Mouse (Mus musculus): ENCODE results near the gene Rnf4. TPM values are rescaled to one million over a fixed set of nuclear protein-coding genes. Genes with fewer than 3 reads are reported as not detected.
A peak's percentile ranks its signal among the peaks of the same experiment; 100 is the strongest.

Rnf4 gene
- total RNA-seq, 2 experiments from 2014 or later, result 85.3 to 98.4 TPM

DNA sequence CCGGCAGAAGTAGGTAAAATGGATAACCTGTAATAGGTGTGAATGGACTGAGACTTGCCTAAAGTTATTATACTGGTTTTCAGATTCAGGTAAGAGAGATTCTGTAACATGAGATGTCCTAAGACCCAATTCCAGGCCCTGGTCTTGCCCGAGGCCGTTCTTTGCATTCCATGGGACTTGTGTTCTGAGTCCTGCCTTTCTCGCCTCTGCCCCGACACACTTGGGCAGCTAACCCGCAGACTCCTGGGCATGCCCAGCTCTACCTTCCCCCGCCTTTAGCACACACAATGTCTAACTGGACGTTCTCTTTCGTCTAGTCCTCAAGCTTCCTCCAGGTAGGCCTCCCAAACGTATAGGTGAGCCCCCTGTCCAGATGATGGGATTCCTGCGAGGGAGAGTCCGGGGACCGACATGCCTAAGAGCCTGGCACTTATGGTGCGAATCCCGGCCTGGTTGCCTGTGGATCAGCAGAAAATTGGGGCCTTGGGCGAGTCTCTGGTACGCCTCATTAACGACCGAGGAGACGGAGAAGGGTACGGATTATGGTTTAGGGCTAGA is 471 bp upstream of the Rnf4 start:
- DNase-seq (ENCODE audit: low spot score in 2 of 2), result no peak

DNA sequence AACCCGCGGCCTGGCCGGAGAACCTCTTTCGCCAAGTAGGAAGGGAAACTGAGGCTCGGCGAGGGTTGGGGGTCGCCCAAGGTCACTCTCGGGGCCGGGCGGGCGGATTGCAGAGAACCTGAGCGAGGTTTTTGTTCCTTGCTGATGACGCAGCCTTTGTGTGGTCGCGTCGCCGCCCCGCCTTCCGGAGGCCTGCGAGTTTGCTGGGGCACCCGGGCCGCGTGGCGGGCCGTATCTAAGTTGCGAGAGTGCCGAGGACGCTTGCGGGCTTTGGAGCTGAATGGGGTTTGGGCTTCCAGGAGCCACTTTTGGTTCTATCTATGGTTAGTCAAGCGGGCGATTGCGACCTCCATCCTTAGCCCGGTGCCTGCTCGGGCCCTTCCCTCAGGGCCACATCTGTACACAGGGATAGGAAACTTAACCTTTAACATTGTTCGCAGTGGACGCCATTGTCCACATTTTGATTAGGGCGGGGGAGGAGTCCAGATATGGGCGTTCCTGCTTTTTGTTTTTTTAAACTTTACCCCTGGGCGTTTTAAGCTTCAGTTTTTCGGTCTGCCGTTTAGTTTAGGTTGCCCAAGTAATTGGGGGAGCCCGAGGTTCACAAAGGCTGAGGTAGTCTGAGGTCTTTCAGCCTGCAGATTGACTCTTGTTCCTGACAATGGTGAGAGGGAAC is 824 bp downstream of the Rnf4 start:
- DNase-seq (ENCODE audit: low spot score in 2 of 2), result peak in 1 of 2 experiments; percentile 43

DNA sequence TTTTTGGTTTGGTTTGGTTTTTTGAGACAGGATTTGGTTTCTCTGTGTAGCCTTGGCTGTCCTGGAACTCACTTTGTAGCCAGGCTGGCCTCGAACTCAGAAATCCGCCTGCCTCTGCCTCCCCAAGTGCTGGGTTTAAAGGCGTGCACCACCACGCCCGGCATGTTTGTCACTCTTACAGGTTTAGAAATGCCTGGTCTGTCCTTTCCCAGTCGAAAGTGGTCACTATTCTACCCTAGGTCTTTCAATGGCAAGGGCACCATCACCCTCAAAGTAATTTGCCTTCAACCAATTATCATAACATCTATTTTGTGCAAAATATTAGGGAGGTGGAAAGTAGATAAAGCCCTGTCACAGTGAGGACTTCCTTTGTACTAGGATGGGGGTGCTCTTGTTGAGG is 4.2 kb downstream of the Rnf4 start:
- no peak for DNase-seq (ENCODE audit: low spot score in 2 of 2)

GRCm38 (mm10) chr5:34352084-34352631 is 16.1 kb downstream of the Rnf4 start:
- DNase-seq (ENCODE audit: low spot score in 2 of 2), result no peak

DNA sequence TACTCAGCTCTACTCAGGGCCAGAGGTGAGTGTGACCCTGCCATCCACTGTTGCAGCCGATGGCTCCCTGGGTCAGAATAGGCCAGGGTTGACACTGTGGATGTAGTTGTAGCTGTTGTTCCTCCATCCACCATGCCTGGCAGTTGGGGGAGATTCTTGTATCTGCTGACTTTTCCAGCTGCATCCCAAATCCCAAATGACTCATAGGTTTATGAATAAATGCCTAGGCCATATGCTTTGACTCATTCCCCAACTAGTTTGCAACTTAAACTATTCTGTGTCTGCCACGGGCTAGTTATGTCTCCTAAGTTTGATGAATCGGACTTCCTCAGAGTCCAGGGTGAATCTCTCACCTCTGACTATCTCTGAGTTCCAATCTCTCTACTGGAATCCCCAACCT is 24.2 kb downstream of the Rnf4 start:
- DNase-seq (ENCODE audit: low spot score in 2 of 2), result no peak

DNA sequence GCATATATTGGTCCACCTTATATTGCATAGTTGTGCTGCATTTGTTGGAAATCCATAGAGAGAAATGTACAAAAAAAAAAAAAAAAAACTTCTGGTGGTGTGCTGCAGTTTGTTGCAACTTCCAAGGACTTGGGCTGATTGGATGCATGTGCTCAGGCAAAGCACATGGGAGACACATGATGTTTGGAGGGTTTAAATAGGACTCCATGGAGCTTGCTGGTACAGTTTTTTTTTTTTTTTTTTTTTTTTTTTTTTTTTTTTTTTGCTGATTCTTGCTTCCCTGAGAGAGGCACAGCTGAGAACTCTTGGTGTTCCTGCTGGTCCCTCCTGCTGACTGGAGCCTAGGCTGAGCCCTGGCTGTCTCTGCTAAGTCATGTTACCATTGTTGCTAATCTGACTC is 27.0 kb downstream of the Rnf4 start:
- DNase-seq (ENCODE audit: low spot score in 2 of 2), result no peak

DNA sequence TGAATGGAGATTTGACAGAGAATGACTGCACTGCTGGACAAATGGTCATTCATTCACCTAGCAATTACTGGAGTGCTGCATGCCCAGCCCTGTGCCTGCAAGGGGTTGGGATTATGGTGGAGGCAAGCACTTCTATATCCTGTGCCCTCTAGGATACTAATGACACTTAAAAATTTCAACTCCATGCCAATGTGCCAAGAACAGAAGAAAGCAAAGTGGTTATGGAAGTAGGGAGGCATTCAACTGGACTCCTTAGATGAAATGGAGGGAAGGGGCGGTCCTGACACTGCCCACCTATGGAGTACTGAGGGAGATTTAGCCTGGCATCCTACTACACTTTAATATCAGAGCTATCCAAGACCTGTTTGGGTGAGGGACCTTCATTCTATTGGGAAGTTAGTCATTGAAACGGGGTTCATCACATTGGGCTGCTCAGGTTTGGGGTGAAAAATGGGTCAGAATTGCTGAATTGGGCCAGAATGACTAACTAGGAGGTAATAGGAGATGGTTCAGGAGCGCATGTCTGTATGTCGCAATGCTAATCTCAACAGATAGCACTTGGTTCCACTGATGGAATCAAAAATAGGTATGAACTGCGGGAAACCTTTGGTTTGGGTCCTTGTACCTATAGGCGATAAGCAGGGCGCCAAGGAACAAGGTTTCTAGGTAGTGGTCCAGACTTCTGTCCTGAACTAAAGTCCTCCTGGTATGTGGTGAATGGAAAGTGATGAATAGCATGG is 32.6 kb downstream of the Rnf4 start:
- DNase-seq (ENCODE audit: low spot score in 2 of 2), result no peak

- DNase-seq (ENCODE audit: low spot score in 2 of 2), result peak; percentile 96 to 98
These were observed 33.4 kb downstream of the Rnf4 start, which contains the start of gene Fam193a for GRCm38 (mm10) chr5:34369341-34370021. TSS of gene Fam193a (plus strand) at chr5:34369933.

DNA sequence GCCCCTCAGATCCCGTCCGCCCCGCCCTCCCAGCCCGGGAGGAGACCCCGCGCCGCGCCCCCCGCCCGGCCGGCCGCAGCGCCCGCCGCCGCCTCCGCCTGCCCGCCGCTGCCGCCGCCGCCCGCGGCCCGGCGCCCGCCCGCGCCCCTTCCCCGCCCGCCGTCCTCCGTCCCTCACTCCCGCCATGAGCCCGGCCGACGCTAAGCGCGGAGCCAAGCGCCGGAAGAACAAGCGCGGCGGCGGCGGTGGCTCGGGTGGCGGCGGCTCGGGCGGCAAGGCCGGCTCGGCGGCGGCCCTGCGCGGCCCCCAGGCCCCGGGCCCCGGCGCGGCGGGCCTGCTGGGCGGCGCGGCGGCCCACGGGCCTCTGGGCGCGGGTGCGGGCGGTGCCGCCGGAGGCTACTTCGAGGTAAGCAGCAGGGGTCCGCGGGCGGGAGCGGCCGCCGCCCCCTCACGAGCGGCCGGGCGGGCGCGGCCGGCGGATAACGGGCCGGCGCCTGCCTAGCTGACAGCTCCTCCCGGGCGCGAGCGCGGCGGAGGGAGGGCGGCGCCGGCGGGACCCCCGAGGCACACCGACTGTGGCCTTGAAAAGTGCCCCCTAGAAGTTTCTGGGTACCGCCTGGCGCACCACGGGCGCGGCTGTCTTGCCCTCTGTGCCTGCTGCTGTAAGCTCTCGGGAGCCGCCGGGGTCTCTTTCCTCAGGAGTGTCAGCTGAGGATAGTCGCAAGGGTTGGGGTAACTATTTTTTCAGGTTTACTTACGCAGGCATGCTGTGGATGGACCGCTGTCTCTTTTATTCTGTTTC is 34.1 kb downstream of the Rnf4 start:
- peak; percentile 43 to 57 for DNase-seq (ENCODE audit: low spot score in 2 of 2)

DNA sequence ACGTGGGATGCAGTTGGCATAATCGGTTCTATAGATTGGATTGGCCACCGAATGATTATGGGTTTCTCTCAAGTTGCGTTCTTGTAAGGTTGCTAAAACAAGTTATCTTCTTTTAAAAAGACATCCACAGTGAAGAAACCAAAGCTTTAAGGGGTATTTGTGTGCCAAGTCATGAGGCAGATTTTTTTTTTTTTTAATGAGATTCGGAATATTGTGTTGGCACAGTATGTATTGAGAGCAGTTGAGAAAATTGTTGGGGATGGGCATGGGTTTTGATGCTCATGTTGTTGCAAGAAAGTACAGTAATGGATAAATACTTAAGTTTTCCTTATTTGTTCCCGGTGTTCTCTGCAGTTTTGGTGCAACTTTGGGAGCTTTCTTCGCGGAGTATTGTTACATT is 34.8 kb downstream of the Rnf4 start:
- DNase-seq (ENCODE audit: low spot score in 2 of 2), result no peak

- no peak for DNase-seq (ENCODE audit: low spot score in 2 of 2)
These were observed 36.1 kb downstream of the Rnf4 start for GRCm38 (mm10) chr5:34372141-34372540.

DNA sequence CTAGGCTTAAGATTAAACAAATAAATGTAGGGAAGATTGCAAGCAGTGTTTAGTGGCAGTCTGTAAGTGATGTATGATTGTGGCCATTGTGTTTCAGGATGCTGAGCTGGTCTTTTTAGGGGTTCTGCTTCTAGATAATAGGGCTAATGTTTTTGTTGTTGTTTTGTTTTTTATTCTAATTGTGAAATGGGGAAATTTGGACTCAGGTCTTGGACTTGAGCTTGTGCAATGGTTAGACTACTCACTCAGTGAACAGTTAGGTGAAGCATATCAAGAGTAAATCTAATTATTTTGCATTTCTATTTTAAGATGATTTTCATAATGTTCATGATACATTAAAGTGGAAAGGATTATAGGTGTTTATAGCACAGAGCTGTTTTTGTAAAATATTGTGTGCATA is 36.5 kb downstream of the Rnf4 start:
- DNase-seq (ENCODE audit: low spot score in 2 of 2), result no peak

DNA sequence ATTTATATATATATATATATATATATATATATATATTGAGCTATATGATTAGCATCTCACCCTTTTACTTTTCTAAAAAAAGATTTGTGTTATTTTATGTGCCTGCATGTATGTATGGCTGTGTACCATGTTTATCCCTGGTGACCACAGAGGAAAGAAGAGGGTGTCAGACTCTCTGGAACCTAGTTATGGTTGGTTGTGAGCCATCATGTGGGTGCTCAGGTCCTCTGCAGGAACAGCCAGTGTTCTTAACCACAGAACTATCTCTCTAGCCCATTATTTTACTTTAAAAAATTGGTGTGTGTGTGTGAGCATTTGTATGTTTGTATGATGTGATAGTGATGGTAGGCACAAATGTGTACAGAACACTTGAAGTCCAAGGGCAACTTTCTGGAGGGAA is 42.7 kb downstream of the Rnf4 start:
- no peak for DNase-seq (ENCODE audit: low spot score in 2 of 2)

GRCm38 (mm10) chr5:34381700-34382099 is 45.6 kb downstream of the Rnf4 start:
- no peak for DNase-seq (ENCODE audit: low spot score in 2 of 2)

- DNase-seq (ENCODE audit: low spot score in 2 of 2), result no peak
These were observed 49.5 kb downstream of the Rnf4 start for GRCm38 (mm10) chr5:34385616-34386015.

- no peak for DNase-seq (ENCODE audit: low spot score in 2 of 2)
These were observed 50.7 kb downstream of the Rnf4 start for GRCm38 (mm10) chr5:34386744-34387143.

DNA sequence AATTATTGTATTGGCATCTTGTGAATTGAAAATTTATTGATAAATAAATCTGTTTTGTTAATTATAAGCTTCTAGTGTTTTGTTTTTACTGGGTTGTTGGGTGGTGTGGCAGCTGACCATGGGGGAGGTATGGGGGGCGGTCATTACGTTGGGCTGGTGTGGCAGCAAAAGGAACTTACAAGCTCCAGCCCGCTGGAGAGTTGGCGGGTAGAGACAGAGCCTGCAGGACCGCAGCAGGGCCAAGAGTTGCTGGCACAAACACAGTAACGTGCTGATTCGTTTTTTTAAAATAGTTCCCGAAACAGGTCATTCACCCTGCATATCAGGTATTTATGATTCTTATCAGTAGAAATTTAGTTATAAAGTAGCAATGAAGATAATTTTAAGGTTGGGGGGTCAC is 57.2 kb downstream of the Rnf4 start:
- DNase-seq (ENCODE audit: low spot score in 2 of 2), result no peak

GRCm38 (mm10) chr5:34395347-34395746 is 59.3 kb downstream of the Rnf4 start:
- DNase-seq (ENCODE audit: low spot score in 2 of 2), result no peak

DNA sequence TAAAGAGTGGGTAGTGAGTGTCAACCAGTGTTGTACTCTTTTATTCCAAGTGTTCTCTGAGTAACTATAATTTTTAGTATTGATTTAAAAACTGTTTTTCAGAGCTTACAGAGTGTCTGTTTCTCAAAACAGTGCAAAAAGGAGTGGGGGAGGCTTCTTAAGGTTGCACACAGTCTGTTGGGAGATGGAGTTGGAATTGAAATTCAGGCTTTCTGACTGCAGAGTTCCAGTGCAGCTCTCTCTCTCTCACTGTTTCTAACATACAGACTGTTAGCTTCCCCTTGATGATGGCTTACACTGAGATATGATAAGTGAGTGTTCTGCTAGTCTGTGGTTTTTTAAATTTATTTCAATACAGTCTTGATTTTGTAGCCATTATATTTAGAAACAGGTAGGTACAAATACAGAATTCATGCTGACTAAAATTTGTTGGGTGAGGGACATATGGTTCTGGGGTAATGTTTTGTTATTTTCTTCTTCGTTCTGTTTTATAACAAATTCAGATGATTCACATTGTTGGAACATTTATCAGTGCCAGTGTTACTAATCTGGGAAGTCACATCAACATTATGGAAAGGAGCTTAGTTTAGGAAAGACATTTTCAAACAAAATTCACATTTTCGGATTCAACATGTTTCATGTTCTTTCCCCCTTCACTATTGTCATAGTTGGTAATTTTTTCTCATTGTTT is 59.9 kb downstream of the Rnf4 start:
- no peak for DNase-seq (ENCODE audit: low spot score in 2 of 2)

DNA sequence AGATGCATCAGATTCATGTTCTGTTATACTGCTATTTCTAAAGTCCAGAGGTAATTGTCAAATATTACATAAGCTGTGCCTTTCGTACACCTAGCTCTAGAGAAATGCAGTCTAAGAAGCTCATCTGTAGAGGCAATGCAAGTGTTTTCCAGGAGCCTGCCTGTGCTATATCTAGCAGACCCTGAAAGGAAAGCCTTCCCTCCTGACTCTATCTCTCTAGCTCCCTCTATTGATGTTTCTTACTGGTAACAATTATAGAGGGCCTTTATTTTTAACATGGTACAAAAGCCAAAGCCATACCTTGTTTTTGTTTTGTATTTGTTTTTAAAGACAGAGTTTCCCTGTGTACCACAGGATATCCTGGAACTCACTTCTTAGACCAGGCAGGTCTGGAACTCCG is 61.8 kb downstream of the Rnf4 start:
- DNase-seq (ENCODE audit: low spot score in 2 of 2), result no peak
